Mouse (Mus musculus): Measurements from ENCODE around the gene Plcl1. TPM values are rescaled to one million over a fixed set of nuclear protein-coding genes. Genes with fewer than 3 reads are reported as not detected.

Plcl1 gene
- polyA plus RNA-seq (2015; fragmentation: Illumina TruSeq; extraction: RNeasy Lipid Tissue Mini Kit (QIAGEN cat#74804); ENCODE audit: insufficient read depth, low read depth, low replicate concordance) = 1.0 TPM

DNA sequence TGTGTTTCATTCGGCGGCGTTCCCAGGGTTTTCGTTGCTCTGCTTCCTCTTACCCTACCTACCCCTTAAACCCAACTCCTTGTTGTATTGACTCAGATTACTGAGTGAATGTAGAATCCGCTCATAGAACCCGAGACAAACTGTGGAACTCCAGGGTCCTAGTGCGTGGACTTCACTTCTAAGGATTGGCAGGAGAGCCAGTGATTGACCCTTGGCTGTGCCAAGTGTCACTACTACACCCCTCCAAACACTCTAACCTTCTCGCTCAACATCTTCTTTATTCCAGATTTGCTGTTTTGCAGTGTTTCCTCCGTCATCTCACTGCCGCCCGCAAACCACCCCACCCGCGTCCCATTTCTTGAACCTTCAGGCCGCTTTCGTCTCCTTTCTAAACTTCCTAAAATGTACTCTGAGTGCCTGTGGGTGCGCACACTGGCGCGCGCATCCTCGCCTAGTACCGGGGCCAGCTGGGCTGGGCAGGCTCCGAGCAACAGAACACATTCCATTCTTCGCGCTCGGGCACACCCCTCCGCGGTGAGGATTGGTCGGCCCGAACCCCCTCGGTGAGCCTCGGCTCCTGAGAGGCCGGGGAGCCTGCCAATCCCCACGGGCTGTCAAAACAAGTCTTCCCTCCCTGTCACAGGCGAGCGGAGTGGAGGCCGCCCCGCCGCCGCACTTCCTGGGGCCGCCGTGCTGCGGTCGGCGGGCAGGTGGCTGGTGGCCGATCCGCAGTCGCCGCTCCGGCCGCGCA is at the start of gene Plcl1:
Gene Plcl1, plus strand, starts transcription at position 650 of the 751 bp plus-strand sequence.

DNA sequence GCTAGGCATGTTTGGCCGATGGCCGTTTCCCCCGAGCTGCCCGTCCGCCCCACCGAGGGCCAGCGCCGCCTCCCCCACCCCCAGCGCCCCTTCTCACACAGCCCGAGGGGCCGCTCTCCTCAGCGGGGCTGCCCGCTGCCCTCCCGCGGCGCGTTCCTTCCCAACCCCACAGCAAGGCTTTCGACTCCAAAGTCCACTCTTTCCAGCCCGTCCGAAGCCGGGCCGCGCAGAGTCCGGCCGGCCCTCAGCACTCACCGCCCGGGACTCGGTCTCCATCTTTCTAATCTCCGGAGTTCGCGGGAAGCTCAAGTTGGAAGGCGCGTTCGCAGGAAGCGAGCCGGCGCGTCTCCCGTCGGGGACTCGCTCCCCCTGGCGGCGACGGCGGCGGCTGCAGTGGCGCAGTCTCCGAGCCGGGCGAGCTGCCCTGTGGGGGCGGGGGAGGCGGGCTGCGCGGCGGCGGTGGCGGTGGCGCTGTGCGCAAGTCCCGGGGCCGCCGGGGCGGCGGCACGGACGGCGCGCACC is 42.6 kb upstream of the Plcl1 start, which contains the start of gene Boll:
Gene Boll, minus strand, starts transcription at position 426 of the 522 bp plus-strand sequence.

Other genes starting within 250 kb of the Plcl1 start
- 1.5 TPM for gene Rftn2, start 179.1 kb upstream of the Plcl1 start, polyA plus RNA-seq (2015; fragmentation: Illumina TruSeq; extraction: RNeasy Lipid Tissue Mini Kit (QIAGEN cat#74804); ENCODE audit: insufficient read depth, low read depth, low replicate concordance)
- gene Mars2, start 168.7 kb upstream of the Plcl1 start, polyA plus RNA-seq (2015; fragmentation: Illumina TruSeq; extraction: RNeasy Lipid Tissue Mini Kit (QIAGEN cat#74804); ENCODE audit: insufficient read depth, low read depth, low replicate concordance) = 0.72 TPM
- not detected for gene Boll, start 42.5 kb upstream of the Plcl1 start, polyA plus RNA-seq (2015; fragmentation: Illumina TruSeq; extraction: RNeasy Lipid Tissue Mini Kit (QIAGEN cat#74804); ENCODE audit: insufficient read depth, low read depth, low replicate concordance)

All from pancreas, adult 10 weeks (tissue).